Mouse (Mus musculus): Measurements from ENCODE around the gene Casq2.

The Casq2 gene

GRCm38 (mm10) chr3:102164911-102165310 is 78.7 kb downstream of the Casq2 start:
- DNase-seq (ENCODE audit: low read depth): no peak

GRCm38 (mm10) chr3:102165536-102166286 is 79.5 kb downstream of the Casq2 start:
- peak; percentile 56 for DNase-seq (ENCODE audit: low read depth)

DNA sequence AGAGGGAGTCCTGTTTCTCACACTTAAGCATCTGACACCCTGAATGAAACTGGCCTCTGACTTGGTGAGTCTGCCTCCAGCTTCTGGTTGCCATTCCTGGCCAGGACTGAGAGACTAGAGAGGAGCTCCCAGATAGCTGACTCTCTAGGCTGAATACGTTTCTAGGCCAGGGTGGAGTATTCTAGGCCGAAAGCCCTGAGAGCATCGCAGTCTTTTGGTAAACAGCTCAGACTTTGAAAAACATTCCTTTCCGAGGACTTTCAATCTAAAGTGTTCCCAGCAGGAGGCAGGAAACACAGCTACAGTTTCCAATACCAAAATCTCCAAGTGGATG is 80.0 kb downstream of the Casq2 start:
- no peak for DNase-seq (ENCODE audit: low read depth)

GRCm38 (mm10) chr3:102166794-102167193 is 80.6 kb downstream of the Casq2 start:
- no peak for DNase-seq (ENCODE audit: low read depth)

DNA sequence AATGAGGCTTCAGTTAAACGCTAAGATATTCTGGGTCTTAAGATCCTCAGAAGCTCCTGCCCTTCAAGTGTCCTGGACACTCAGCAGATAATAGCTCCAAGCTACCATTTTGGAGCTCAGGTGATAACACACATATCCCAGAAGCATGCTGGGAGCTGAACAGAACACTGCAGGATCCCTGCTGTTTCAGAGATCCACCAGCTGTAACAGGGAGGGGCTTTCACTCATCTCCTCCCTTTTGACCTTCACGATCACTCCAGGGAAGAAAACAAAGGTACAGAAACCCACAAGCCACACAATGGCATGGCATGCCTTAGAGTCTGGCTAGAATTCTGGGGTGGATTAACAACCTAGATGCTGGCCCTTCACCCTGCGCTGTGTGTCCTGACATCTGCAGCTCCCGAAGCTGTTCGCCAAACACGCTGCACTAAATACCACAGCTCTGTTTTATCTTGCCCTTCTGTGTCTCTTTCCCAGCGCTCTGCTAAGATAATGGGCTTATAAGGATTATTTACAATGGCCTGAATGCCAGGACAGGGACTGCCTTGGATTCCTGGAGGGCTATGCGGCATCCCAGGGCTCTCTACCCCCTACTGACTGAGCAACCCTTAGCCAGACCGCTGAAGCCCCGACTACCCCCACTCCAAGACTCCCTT is 81.5 kb downstream of the Casq2 start:
- DNase-seq (ENCODE audit: low read depth): no peak

DNA sequence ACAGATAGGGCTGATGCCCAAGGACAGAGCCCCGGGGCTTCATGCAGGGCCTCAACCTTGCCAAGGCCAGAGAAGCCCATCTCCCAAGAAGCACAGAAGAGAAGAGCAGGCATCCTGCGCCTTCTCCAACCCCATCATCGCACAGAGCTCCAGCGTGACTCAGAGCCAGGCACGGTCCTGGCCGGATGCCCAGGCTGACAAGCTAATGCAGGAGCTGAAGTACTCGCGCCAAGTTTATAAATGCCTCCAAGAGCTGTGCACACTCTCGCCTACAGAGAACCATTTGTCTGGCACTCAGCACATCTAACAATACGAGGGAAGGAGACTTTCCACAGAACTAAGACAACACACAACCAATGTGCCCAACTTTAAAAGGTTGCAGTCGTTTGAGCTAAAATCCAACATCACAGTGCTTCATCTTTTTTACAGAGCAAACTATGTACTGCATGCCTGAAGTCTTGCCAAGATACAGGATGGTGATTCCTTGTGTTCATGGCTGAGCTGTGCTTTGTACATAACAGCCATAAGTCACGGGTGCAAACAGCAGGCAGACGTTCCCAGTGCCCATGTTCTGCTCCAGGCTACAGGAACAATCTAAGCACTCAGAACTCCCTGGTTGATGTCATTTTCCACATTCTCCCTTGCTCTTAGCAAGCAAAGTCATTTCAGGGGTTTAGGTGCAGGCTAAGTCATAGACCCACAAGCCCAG is 83.1 kb downstream of the Casq2 start:
- no peak for DNase-seq (ENCODE audit: low read depth)

DNA sequence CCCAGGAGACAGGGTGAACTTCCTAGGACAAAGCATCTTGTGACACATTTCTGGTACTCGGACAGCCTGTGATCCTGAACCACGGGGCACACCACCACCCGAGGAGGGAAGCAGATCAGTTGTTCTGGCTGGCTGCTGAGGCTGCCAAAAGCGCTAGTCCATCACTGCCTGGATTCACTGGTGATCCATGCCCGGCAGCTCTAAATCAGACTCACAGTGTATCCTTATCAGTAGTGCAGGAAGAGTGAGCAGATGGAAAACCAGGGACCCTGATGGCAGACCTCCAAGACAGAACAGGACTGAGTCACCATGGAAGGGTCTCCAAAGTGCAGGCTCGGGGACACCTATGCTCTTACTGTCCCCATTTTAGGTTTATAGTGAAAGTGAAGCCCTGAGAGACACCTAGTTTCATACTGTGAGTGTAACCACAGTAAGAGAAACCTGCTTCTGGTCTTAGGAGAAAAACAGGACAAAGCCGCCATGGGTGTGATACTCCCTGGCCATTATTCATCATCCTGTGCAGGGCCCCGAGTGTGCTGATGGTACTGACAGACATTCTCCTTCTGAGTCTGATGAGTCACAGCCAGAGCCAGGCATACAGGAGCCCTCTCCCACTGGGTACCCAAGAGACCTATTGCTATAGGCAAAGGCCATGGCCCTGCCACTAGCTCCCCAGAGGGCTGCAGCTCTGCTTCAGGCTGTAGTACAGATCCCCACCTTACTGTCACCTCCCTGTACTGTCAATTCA is 88.1 kb downstream of the Casq2 start:
- DNase-seq (ENCODE audit: low read depth): no peak

DNA sequence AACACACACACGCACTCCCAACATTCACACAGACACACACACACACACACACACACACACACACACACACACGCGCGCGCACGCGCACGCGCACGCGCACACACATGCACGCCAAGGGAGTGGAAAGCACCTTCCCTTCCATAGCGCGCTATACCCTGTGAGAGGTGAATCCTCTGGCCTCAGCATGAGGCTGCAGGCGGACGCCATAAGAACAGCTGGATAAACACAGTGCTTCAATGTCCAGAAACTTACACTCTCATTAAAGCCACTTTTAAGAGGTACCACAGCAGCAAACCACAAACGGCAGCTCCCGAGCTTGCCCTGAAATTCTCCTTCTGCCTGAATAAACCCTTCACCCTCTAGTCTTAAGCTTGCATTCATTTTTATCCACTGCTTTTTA is 89.5 kb downstream of the Casq2 start:
- DNase-seq (ENCODE audit: low read depth): no peak

GRCm38 (mm10) chr3:102176116-102176515 is 89.9 kb downstream of the Casq2 start:
- no peak for DNase-seq (ENCODE audit: low read depth)

GRCm38 (mm10) chr3:102177837-102178615 is 91.8 kb downstream of the Casq2 start:
- no peak for DNase-seq (ENCODE audit: low read depth)

GRCm38 (mm10) chr3:102179869-102180268 is 93.7 kb downstream of the Casq2 start:
- DNase-seq (ENCODE audit: low read depth): no peak

DNA sequence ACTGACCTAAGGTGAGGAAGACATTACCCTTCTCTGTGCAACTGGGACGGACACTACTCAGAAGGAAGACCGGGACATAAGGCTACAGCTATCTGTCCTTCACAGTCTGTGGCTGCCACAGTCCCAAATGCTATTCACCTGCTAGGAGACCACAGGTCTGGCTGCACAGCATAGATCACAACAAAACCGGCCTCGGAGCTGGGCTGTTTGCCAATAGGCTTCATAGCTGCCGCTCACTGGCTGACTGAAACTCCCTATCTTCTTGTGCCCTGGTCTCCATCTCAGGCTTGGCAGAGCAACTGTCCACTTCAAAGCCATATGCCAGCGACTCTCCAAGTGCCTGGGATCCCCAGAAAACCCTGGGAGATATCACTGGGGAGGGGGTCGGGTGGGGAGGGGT is 94.5 kb downstream of the Casq2 start:
- no peak for DNase-seq (ENCODE audit: low read depth)

GRCm38 (mm10) chr3:102181191-102181590 is 95.0 kb downstream of the Casq2 start:
- DNase-seq (ENCODE audit: low read depth): no peak

GRCm38 (mm10) chr3:102182601-102183000 is 96.4 kb downstream of the Casq2 start:
- no peak for DNase-seq (ENCODE audit: low read depth)

DNA sequence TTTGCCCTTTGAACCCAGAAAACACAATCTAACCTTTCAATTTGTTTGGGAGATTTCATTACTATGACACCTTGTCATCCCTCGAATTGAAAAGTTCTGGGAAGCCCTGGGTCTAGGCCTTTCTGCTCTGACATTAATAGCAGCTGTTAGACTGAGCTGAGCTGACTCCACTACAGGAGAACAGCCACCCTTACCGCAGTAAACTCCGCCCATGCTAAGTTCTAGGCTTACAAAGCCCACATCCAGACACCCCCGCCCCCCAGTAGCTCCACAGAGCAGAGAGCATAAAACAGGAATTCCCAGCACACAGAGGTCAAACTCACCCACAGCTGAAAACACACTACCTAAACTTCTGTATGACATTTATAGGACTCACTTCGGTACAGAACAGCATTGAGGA is 98.5 kb downstream of the Casq2 start:
- DNase-seq (ENCODE audit: low read depth): no peak

- no peak for DNase-seq (ENCODE audit: low read depth)
Observed at GRCm38 (mm10) chr3:102187401-102187800, 101.2 kb downstream of the Casq2 start.

- no peak for DNase-seq (ENCODE audit: low read depth)
Observed at GRCm38 (mm10) chr3:102188972-102189371, 102.8 kb downstream of the Casq2 start.

- no peak for DNase-seq (ENCODE audit: low read depth)
Observed at GRCm38 (mm10) chr3:102190015-102190414, 103.8 kb downstream of the Casq2 start.

DNA sequence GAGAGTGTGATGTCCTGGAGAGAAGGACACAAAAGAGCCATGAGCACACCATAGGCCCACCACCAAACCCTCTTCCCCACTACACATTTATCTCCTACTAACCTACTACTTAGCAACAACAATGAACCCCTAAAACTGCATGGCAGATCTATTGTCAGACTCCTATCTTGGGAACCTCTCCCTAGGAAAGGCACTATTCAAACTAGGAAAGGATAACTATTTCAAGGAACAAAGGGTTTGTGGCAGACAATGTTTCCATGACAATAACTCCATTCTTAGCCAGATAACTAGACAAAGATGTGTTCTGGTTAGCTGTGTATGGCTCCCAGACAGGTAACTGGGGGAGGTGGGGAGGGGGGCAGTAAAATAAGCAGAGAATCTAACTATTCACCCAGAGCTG is 104.4 kb downstream of the Casq2 start:
- DNase-seq (ENCODE audit: low read depth): no peak

GRCm38 (mm10) chr3:102191575-102191974 is 105.4 kb downstream of the Casq2 start:
- no peak for DNase-seq (ENCODE audit: low read depth)

GRCm38 (mm10) chr3:102192621-102193020 is 106.4 kb downstream of the Casq2 start:
- no peak for DNase-seq (ENCODE audit: low read depth)

All from c-Kit-positive CD71-negative TER-119-negative erythroid progenitor cells, embryonic 14.5 days (primary cell).